Mouse (Mus musculus) liver, embryonic 11.5 days (tissue): ENCODE data around the gene Il3. TPM values are rescaled to one million over a fixed set of nuclear protein-coding genes. Genes with fewer than 3 reads are reported as not detected.
"Not testable (repeated sequence)": the region's sequence is repeated elsewhere in the genome, so short reads cannot be mapped to it uniquely, and the experiment has no call there.

Experiments
- ATAC-seq: fragments of 200-750 bp; cut with Nextera tagmentation; replicated peaks from 2 replicates; pipeline ENCODE4 v1.8.0; 2017; ENCODE audit warnings: moderate number of reproducible peaks, mild to moderate bottlenecking, moderate TSS enrichment, moderate library complexity; ENCODE audit not compliant: low FRiP score
- DNase-seq: peaks from one replicate; pipeline ENCODE4 v3.0.0-alpha.2; 2017; ENCODE audit warnings: low spot score
- H3K27ac ChIP-seq: fragments of 300-500 bp; sonication (generic); 2 replicates; pipeline ENCODE4 v1.5.1; 2014; ENCODE audit warnings: mild to moderate bottlenecking, low read depth, low read length, control low read depth
- H3K27me3 ChIP-seq: fragments of 300-500 bp; sonication (generic); replicated peaks from 2 replicates; pipeline ENCODE4 v1.6.1; 2014; ENCODE audit warnings: low read length, mixed read lengths; ENCODE audit not compliant: control insufficient read depth, insufficient read depth
- H3K36me3 ChIP-seq: fragments of 300-500 bp; sonication (generic); 2 replicates; pipeline ENCODE4 v1.6.1; 2014; ENCODE audit warnings: mild to moderate bottlenecking, low read length, moderate library complexity, mixed read lengths; ENCODE audit not compliant: control insufficient read depth, insufficient read depth
- H3K4me1 ChIP-seq: fragments of 300-500 bp; sonication (generic); replicated peaks from 2 replicates; pipeline ENCODE4 v1.6.1; 2014; ENCODE audit warnings: low read length, mixed read lengths; ENCODE audit not compliant: control insufficient read depth, insufficient read depth
- H3K4me2 ChIP-seq: fragments of 300-500 bp; sonication (generic); 2 replicates; pipeline ENCODE4 v1.6.1; 2014; ENCODE audit warnings: mild to moderate bottlenecking, control low read depth, moderate library complexity
- H3K4me3 ChIP-seq: fragments of 300-500 bp; sonication (generic); 2 replicates; pipeline ENCODE4 v1.5.1; 2014; ENCODE audit warnings: low read depth, low read length, control low read depth
- H3K9ac ChIP-seq: fragments of 300-500 bp; sonication (generic); 2 replicates; pipeline ENCODE4 v1.6.1; 2014; ENCODE audit warnings: low read depth, low read length, control low read depth
- H3K9me3 ChIP-seq: fragments of 300-500 bp; sonication (generic); 2 replicates; pipeline ENCODE4 v1.6.1; 2016; ENCODE audit warnings: low read length, inconsistent platforms, mixed read lengths; ENCODE audit not compliant: control insufficient read depth
- WGBS: fragments of 180-500 bp; shearing (Covaris S2); extraction: QIAGEN DNeasy Blood & Tissue Kit; methylation state at CpG from one replicate; pipeline ENCODE4 v1.1.7; 2014; 5-methylcytosine and 5-hydroxymethylcytosine counted together
- polyA plus RNA-seq: library from polyadenylated mRNA; unstranded; fragments of >200 nt; fragmentation: Nextera tagmentation; extraction: Ambion mirVana; gene quantifications from 2 replicates; pipeline ENCODE4 v1.2.1, GENCODE M21; 2014

The Il3 gene
- polyA plus RNA-seq, 1 experiment from 2014 or later = not detected

DNA sequence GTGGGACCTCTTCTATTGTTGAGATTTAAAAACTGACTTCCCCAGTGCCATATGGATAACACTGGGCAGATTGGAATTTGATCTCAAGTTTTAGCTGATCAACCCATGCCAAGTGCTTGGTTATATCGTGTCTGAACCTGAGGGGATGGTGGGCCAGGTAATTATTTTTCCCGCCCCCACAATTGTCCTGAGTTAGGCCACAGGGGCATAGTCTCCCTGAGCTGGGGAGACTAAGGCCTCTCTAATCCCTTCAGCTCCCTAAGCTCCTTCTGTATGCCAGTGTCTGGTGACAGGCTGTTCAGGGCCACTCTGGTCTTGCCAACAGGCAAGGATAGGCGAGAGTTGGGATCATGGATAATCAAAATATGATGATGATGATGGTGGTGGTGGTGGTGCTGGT, 38.3 kb upstream of the Il3 start:
- Histone ChIP-seq H3K36me3 (no peaks in the 10 kb centered on the region), H3K9me3 (no peaks in the 10 kb centered on the region), H3K27ac (no peak overlapping the region), H3K4me1 (0 out of 2 replicates have a peak, but pooled peaks cover 6% of the 10 kb centered on the region), H3K4me3 (no peak overlapping the region), H3K9ac (no peak overlapping the region), H3K27me3 (peaks cover 42% of the 10 kb centered on the region), H3K4me2 (no peak overlapping the region)
- 73% methylated on average over 3 of the region's 3 CpGs for WGBS
- DNase-seq (no peak), ATAC-seq (no peak)

- Histone ChIP-seq H3K4me3 (peak overlapping the region; percentile 54), H3K9me3 (no peaks in the 10 kb centered on the region), H3K9ac (no peak overlapping the region), H3K4me1 (0 out of 2 replicates have a peak, but pooled peaks cover 6% of the 10 kb centered on the region), H3K4me2 (peak overlapping the region; percentile 85), H3K36me3 (no peaks in the 10 kb centered on the region), H3K27ac (no peak overlapping the region), H3K27me3 (peaks cover 42% of the 10 kb centered on the region)
- ATAC-seq = no peak
- no peak for DNase-seq
- 5% methylated on average over 7 of the region's 7 CpGs for WGBS
These were observed 37.4 kb upstream of the Il3 start for GRCm38 (mm10) chr11:54304471-54304873.

GRCm38 (mm10) chr11:54303728-54304470, 36.8 kb upstream of the Il3 start, which contains the start of gene Acsl6:
Acsl6 (plus strand) TSS chr11:54303798.
- no peak for ATAC-seq
- Histone ChIP-seq H3K9ac (0 out of 2 replicates have a peak within 1 kb of the TSS, but pooled peaks have one; percentile 30), H3K4me1 (0 out of 2 replicates have a peak, but pooled peaks cover 6% of the 10 kb centered on the region), H3K9me3 (peaks cover 2% of the 10 kb centered on the region), H3K4me2 (peak within 1 kb of the TSS; percentile 85), H3K27ac (no peak within 1 kb of the TSS), H3K4me3 (peak within 1 kb of the TSS; percentile 54), H3K27me3 (peaks cover 42% of the 10 kb centered on the region), H3K36me3 (no peaks in the 10 kb centered on the region)
- peak; percentile 41 for DNase-seq
- WGBS = 1% methylated on average over 55 of the region's 59 CpGs

GRCm38 (mm10) chr11:54303076-54303727, 36.1 kb upstream of the Il3 start:
- WGBS = 21% methylated on average over 6 of the region's 6 CpGs
- Histone ChIP-seq H3K9ac (no peak overlapping the region), H3K4me1 (0 out of 2 replicates have a peak, but pooled peaks cover 6% of the 10 kb centered on the region), H3K36me3 (no peaks in the 10 kb centered on the region), H3K27me3 (peaks cover 42% of the 10 kb centered on the region), H3K4me2 (no peak overlapping the region), H3K4me3 (no peak overlapping the region), H3K27ac (no peak overlapping the region), H3K9me3 (peaks cover 4% of the 10 kb centered on the region)
- no peak for ATAC-seq
- peak; percentile 39 for DNase-seq

DNA sequence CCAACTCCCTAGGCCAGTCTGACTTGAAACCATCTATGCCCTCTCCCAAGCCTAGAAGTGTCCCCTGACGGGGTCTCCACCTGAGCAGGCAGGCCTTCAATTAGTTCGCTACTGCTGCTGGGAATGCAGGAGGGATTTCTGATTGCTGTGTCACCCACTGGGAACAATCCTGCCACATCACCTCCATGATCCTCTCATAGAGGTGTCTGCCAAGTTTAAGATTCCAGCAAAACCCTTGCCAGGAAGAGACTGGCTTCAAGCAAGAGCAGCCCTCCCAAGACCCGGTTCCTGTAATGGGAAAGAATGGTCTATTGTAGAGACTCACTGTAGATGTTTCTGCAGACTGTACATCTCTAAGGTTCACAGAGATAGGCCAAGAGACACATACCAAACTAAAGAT, 35.5 kb upstream of the Il3 start:
- no peak overlapping the region for H3K27ac ChIP-seq
- peaks cover 42% of the 10 kb centered on the region for H3K27me3 ChIP-seq
- 0 out of 2 replicates have a peak, but pooled peaks cover 6% of the 10 kb centered on the region for H3K4me1 ChIP-seq
- peaks cover 4% of the 10 kb centered on the region for H3K9me3 ChIP-seq
- H3K4me3 ChIP-seq = no peak overlapping the region
- no peak overlapping the region for H3K9ac ChIP-seq
- 80% methylated on average over 3 of the region's 3 CpGs for WGBS
- ATAC-seq (no peak), DNase-seq (no peak)
- no peak overlapping the region for H3K4me2 ChIP-seq
- H3K36me3 ChIP-seq = no peaks in the 10 kb centered on the region

- Histone ChIP-seq H3K9me3 (peaks cover 4% of the 10 kb centered on the region), H3K4me1 (0 out of 2 replicates have a peak, but pooled peaks cover 6% of the 10 kb centered on the region), H3K27me3 (peaks cover 40% of the 10 kb centered on the region), H3K9ac (no peak overlapping the region), H3K27ac (no peak overlapping the region), H3K4me3 (no peak overlapping the region), H3K36me3 (no peaks in the 10 kb centered on the region), H3K4me2 (no peak overlapping the region)
- 75% methylated on average over 8 of the region's 8 CpGs for WGBS
- DNase-seq (no peak), ATAC-seq (no peak)
These were observed 34.9 kb upstream of the Il3 start for GRCm38 (mm10) chr11:54301994-54302393.

GRCm38 (mm10) chr11:54298777-54299176, 31.7 kb upstream of the Il3 start:
- no peaks in the 10 kb centered on the region for H3K36me3 ChIP-seq
- no peak overlapping the region for H3K4me2 ChIP-seq
- H3K9ac ChIP-seq = no peak overlapping the region
- DNase-seq (no peak), ATAC-seq (no peak)
- 0 out of 2 replicates have a peak, but pooled peaks cover under 1% of the 10 kb centered on the region for H3K4me1 ChIP-seq
- no peak overlapping the region for H3K27ac ChIP-seq
- H3K4me3 ChIP-seq = no peak overlapping the region
- H3K27me3 ChIP-seq = peaks cover 19% of the 10 kb centered on the region
- H3K9me3 ChIP-seq = peaks cover 4% of the 10 kb centered on the region

GRCm38 (mm10) chr11:54297471-54297870, 30.4 kb upstream of the Il3 start:
- not testable (repeated sequence) for H3K27ac ChIP-seq, H3K9ac ChIP-seq, ATAC-seq, H3K4me3 ChIP-seq, H3K9me3 ChIP-seq, H3K27me3 ChIP-seq, H3K4me2 ChIP-seq, DNase-seq, H3K4me1 ChIP-seq, H3K36me3 ChIP-seq
- 89% methylated on average over 2 of the region's 2 CpGs for WGBS
